Mouse (Mus musculus) MEL (cell line): ENCODE measurements around the gene Rxfp2. TPM values are rescaled to one million over a fixed set of nuclear protein-coding genes. Genes with fewer than 3 reads are reported as not detected.
A peak's percentile ranks its signal among the peaks of the same experiment; 100 is the strongest.

ENCODE experiments used
- DNase-seq: peaks from one replicate; pipeline ENCODE4 v3.0.0; 2011; ENCODE audit warnings: low read depth, low spot score
- H3K27ac ChIP-seq: 2 replicates; pipeline ENCODE4 v1.5.1; 2012; ENCODE audit warnings: low read depth, mild to moderate bottlenecking, control low read depth, low read length, moderate library complexity; ENCODE audit not compliant: control insufficient read depth
- H3K27me3 ChIP-seq, 2 experiments: fragments of 150-350 bp in 1 of 2; sonication (generic) in 1 of 2; 2 replicates each; pipeline ENCODE4 v1.6.1; 2012; ENCODE audit warnings: low read length in 2 of 2, mild to moderate bottlenecking in 2 of 2, improper control_type of control experiment in 1 of 2, moderate library complexity in 1 of 2; ENCODE audit not compliant: insufficient read depth in 2 of 2, control insufficient read depth in 1 of 2
- H3K36me3 ChIP-seq, 2 experiments: 2 replicates each; pipeline ENCODE4 v1.6.1; 2012 to 2014; ENCODE audit warnings: low read length in 2 of 2, improper control_type of control experiment in 1 of 2, inconsistent platforms in 1 of 2, mild to moderate bottlenecking in 1 of 2; ENCODE audit not compliant: insufficient read depth in 2 of 2, control insufficient read depth in 1 of 2
- H3K4me1 ChIP-seq, 2 experiments: fragments of 150-350 bp in 1 of 2; sonication (generic) in 1 of 2; 2 replicates each; pipeline ENCODE4 v1.6.1; 2012; ENCODE audit warnings: low read length in 2 of 2, improper control_type of control experiment in 1 of 2, mild to moderate bottlenecking in 1 of 2; ENCODE audit not compliant: insufficient read depth in 2 of 2, control insufficient read depth in 1 of 2
- H3K4me3 ChIP-seq, 2 experiments: fragments of 150-350 bp in 1 of 2; sonication (generic) in 1 of 2; 2 replicates each; pipeline ENCODE4 v1.5.1; 2012; ENCODE audit warnings: low read depth in 2 of 2, low read length in 2 of 2, mild to moderate bottlenecking in 2 of 2, moderate library complexity in 2 of 2, control low read depth in 1 of 2, improper control_type of control experiment in 1 of 2; ENCODE audit not compliant: control insufficient read depth in 1 of 2, insufficient read depth in 1 of 2
- H3K79me2 ChIP-seq: 2 replicates; pipeline ENCODE4 v1.6.1; 2012; ENCODE audit warnings: mild to moderate bottlenecking, low read length, moderate library complexity; ENCODE audit not compliant: control insufficient read depth, poor library complexity, insufficient read depth
- H3K9ac ChIP-seq: 2 replicates; pipeline ENCODE4 v1.6.1; 2012; ENCODE audit warnings: low read depth, mild to moderate bottlenecking, control low read depth, low read length, moderate library complexity; ENCODE audit not compliant: control insufficient read depth, poor library complexity, severe bottlenecking
- H3K9me3 ChIP-seq: fragments of 150-350 bp; sonication (generic); replicated peaks from 2 replicates; pipeline ENCODE4 v1.6.1; 2012; ENCODE audit warnings: mild to moderate bottlenecking, low read length, improper control_type of control experiment, moderate library complexity; ENCODE audit not compliant: insufficient read depth
- CHD1 ChIP-seq: IDR thresholded peaks from 2 replicates; pipeline ENCODE4 v1.6.1; 2012; ENCODE audit warnings: low read depth, mild to moderate bottlenecking, inconsistent platforms, low read length, improper control_type of control experiment
- CHD2 ChIP-seq: IDR thresholded peaks from 2 replicates; pipeline ENCODE4 v1.6.1; 2011; ENCODE audit warnings: low read length, improper control_type of control experiment
- CTCF ChIP-seq, 3 experiments: IDR thresholded peaks in 2 of 3; conservative IDR thresholded peaks in 1 of 3; 2 replicates each; pipeline ENCODE4 v1.5.1; 2011 to 2012; ENCODE audit warnings: low read length in 3 of 3, low read depth in 2 of 3, mild to moderate bottlenecking in 2 of 3, improper control_type of control experiment in 1 of 3, inconsistent platforms in 1 of 3, mixed read lengths in 1 of 3, moderate library complexity in 1 of 3; ENCODE audit not compliant: control insufficient read depth in 1 of 3, insufficient read depth in 1 of 3, poor library complexity in 1 of 3, severe bottlenecking in 1 of 3
- E2F4 ChIP-seq: IDR thresholded peaks from 2 replicates; pipeline ENCODE4 v1.6.1; 2011; ENCODE audit warnings: low read depth, low read length, improper control_type of control experiment, borderline replicate concordance
- GABPA ChIP-seq: IDR thresholded peaks from 2 replicates; pipeline ENCODE4 v1.6.1; 2012; ENCODE audit warnings: low read depth, mild to moderate bottlenecking, inconsistent platforms, low read length, improper control_type of control experiment, moderate library complexity
- HCFC1 ChIP-seq: IDR thresholded peaks from 2 replicates; pipeline ENCODE4 v1.6.1; 2012; ENCODE audit warnings: low read depth, mild to moderate bottlenecking, inconsistent platforms, low read length, improper control_type of control experiment, moderate library complexity
- KAT2A ChIP-seq: conservative IDR thresholded peaks from 2 replicates; pipeline ENCODE4 v1.6.1; 2012; ENCODE audit warnings: low read depth, low read length, improper control_type of control experiment, inconsistent platforms
- MAFK ChIP-seq: IDR thresholded peaks from 2 replicates; pipeline ENCODE4 v1.6.1; 2011; ENCODE audit warnings: low read depth, mild to moderate bottlenecking, low read length, improper control_type of control experiment, borderline replicate concordance
- MAZ ChIP-seq: IDR thresholded peaks from 2 replicates; pipeline ENCODE4 v1.6.1; 2012; ENCODE audit warnings: low read depth, mild to moderate bottlenecking, inconsistent platforms, low read length, improper control_type of control experiment
- MXI1 ChIP-seq: IDR thresholded peaks from 2 replicates; pipeline ENCODE4 v1.6.1; 2011; ENCODE audit warnings: mild to moderate bottlenecking, low read depth, low read length, improper control_type of control experiment
- MYC ChIP-seq: IDR thresholded peaks from 2 replicates; pipeline ENCODE4 v1.6.1; 2011; ENCODE audit warnings: low read depth, mild to moderate bottlenecking, low read length, improper control_type of control experiment, moderate library complexity
- NELFE ChIP-seq: IDR thresholded peaks from 2 replicates; pipeline ENCODE4 v1.6.1; 2011; ENCODE audit warnings: low read depth, low read length, improper control_type of control experiment
- POLR2A ChIP-seq, 2 experiments: IDR thresholded peaks; 2 replicates each; pipeline ENCODE4 v1.6.1; 2011 to 2012; ENCODE audit warnings: low read length in 2 of 2, mild to moderate bottlenecking in 2 of 2, control low read depth in 1 of 2, improper control_type of control experiment in 1 of 2, low read depth in 1 of 2, moderate library complexity in 1 of 2; ENCODE audit not compliant: control insufficient read depth in 1 of 2, insufficient read depth in 1 of 2, poor library complexity in 1 of 2
- POLR2AphosphoS2 ChIP-seq: IDR thresholded peaks from 2 replicates; pipeline ENCODE4 v1.6.1; 2011; ENCODE audit warnings: low read length, improper control_type of control experiment
- POLR2AphosphoS5 ChIP-seq: IDR thresholded peaks from 2 replicates; pipeline ENCODE4 v1.6.1; 2012; ENCODE audit warnings: low read depth, borderline replicate concordance, mild to moderate bottlenecking, inconsistent platforms, low read length, moderate library complexity, mixed read lengths
- RAD21 ChIP-seq: IDR thresholded peaks from 2 replicates; pipeline ENCODE4 v1.6.1; 2011; ENCODE audit warnings: mild to moderate bottlenecking, low read depth, low read length, improper control_type of control experiment
- SMC3 ChIP-seq: IDR thresholded peaks from 2 replicates; pipeline ENCODE4 v1.6.1; 2011; ENCODE audit warnings: low read depth, low read length, improper control_type of control experiment
- USF1 ChIP-seq: IDR thresholded peaks from 2 replicates; pipeline ENCODE4 v1.6.1; 2014; ENCODE audit warnings: low read depth, mild to moderate bottlenecking, inconsistent platforms, low read length, improper control_type of control experiment, moderate library complexity
- ZC3H11A ChIP-seq: IDR thresholded peaks from 2 replicates; pipeline ENCODE4 v1.6.1; 2012; ENCODE audit warnings: low read depth, mild to moderate bottlenecking, inconsistent platforms, low read length, improper control_type of control experiment
- ZKSCAN1 ChIP-seq: IDR thresholded peaks from 2 replicates; pipeline ENCODE4 v1.6.1; 2012; ENCODE audit warnings: low read depth, mild to moderate bottlenecking, inconsistent platforms, low read length, improper control_type of control experiment, moderate library complexity
- ZMIZ1 ChIP-seq: IDR thresholded peaks from 2 replicates; pipeline ENCODE4 v1.6.1; 2012; ENCODE audit warnings: low read depth, mild to moderate bottlenecking, inconsistent platforms, low read length, improper control_type of control experiment, moderate library complexity
- ZNF384 ChIP-seq: IDR thresholded peaks from 2 replicates; pipeline ENCODE4 v1.6.1; 2012; ENCODE audit warnings: low read depth, mild to moderate bottlenecking, inconsistent platforms, low read length, improper control_type of control experiment
- polyA plus RNA-seq, 2 experiments: library from polyadenylated mRNA; stranded (reverse) in 1 of 2; unstranded in 1 of 2; fragments of >175 nt in 1 of 2; fragments of >200 nt in 1 of 2; gene quantifications; 2 replicates each; pipeline versions ENCODE4 v1.2.1 to v1.2.4; 2012; ENCODE audit warnings: low replicate concordance in 2 of 2, low read depth in 1 of 2; ENCODE audit not compliant: insufficient read length in 2 of 2, insufficient read depth in 1 of 2, missing spikeins in 1 of 2
- total RNA-seq: library from RNA; depleted of rRNA; stranded (reverse); fragments of 300-350 nt; gene quantifications from 2 replicates; pipeline ENCODE4 v1.2.3, GENCODE M21; 2012

Gene Rxfp2
- total and polyA plus RNA-seq, 3 experiments = not detected

DNA sequence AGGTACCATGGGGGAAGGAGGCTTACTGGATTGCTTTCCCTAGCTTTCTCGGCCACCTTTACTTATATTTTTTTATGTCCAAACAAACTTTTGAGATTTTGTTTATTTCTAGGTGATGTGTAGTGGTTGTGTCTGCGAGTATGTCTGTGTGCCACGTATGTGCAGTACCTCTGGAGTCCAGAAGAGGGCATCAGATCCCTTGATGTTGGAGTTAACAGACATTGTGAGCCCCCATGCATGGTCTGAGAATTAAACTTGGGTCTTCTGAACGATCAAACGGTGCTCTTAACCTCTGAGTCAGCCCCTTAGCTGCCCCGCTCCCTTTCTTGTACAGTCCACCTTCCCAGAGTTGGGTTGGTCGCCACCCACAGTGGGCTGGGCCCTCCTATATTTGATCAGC is 95.5 kb downstream of the Rxfp2 start:
- Histone ChIP-seq H3K9ac (no peak overlapping the region), H3K27me3 (no peaks in the 10 kb centered on the region), H3K27ac (no peak overlapping the region), H3K79me2 (no peaks in the 10 kb centered on the region), H3K9me3 (no peaks in the 10 kb centered on the region), H3K4me1 (peaks cover under 1 to 9% of the 10 kb centered on the region in 2 experiments; a peak in 3 of 4 replicates), H3K4me3 (no peak overlapping the region), H3K36me3 (peaks cover 0 to 7% of the 10 kb centered on the region in 2 experiments; a peak in 2 of 4 replicates)
- TF ChIP-seq RAD21 = peak; percentile 82
- TF ChIP-seq MYC = no peak
- TF ChIP-seq ZNF384 = peak; percentile 16; the same call in 1 of the 2 replicates
- no peak for TF ChIP-seq KAT2A
- peak; percentile 78 for TF ChIP-seq ZC3H11A
- no peak for TF ChIP-seq NELFE
- TF ChIP-seq MAZ = 0 out of 2 replicates have a peak, but pooled peaks have one; percentile 49
- no peak for TF ChIP-seq POLR2AphosphoS5
- TF ChIP-seq ZKSCAN1 = no peak
- no peak for TF ChIP-seq POLR2AphosphoS2
- no peak for TF ChIP-seq CHD1
- TF ChIP-seq CTCF (IDR thresholded peaks at IDR 0.05 in 2 of 3, conservative IDR thresholded peaks at IDR 0.05 in 1 of 3; ENCODE audit: control insufficient read depth in 1 of 3, insufficient read depth in 1 of 3, low read depth in 2 of 3, low read length in 3 of 3, poor library complexity in 1 of 3, severe bottlenecking in 1 of 3) = peak; percentile 76 to 92 (median 87)
- no peak for TF ChIP-seq USF1
- TF ChIP-seq MAFK = no peak
- TF ChIP-seq SMC3 = peak; percentile 81
- peak; percentile 86 for DNase-seq

DNA sequence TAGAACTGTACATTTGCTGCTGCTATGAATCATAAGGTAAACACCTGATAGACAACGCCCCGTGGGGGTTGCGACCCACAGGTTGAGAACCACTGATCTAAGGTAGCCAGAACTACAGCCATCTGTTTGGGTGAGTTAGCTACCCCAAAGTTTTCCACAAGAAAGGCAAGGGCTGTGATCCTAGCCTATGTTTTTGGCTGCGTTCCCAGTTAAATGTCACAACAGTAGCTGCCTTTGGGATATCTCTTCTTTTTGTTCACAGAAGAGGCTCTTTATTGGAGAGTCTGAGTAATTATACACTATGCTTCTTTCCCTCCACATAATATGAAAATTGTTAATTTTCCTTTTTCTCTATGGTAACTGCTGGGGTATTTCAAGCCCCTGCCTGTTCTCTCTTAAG is 96.3 kb downstream of the Rxfp2 start:
- Histone ChIP-seq H3K36me3 (peaks cover 0 to 10% of the 10 kb centered on the region in 2 experiments; a peak in 2 of 4 replicates), H3K27me3 (no peaks in the 10 kb centered on the region), H3K79me2 (no peaks in the 10 kb centered on the region), H3K4me3 (peak overlapping the region; percentile 54 to 68; a peak in 3 of 4 replicates), H3K27ac (no peak overlapping the region; the same call in 1 of the 2 replicates), H3K4me1 (peaks cover 2 to 13% of the 10 kb centered on the region in 2 experiments; a peak in 3 of 4 replicates), H3K9ac (peak overlapping the region; percentile 50), H3K9me3 (no peaks in the 10 kb centered on the region)
- peak; percentile 53 for DNase-seq
- no peak for TF ChIP-seq ZKSCAN1
- no peak for TF ChIP-seq HCFC1
- TF ChIP-seq ZMIZ1 = no peak
- TF ChIP-seq MAZ = no peak
- TF ChIP-seq POLR2A (IDR thresholded peaks at IDR 0.05; ENCODE audit: control insufficient read depth in 1 of 2, insufficient read depth in 1 of 2, low read depth in 1 of 2, low read length in 2 of 2, poor library complexity in 1 of 2) = no peak
- TF ChIP-seq POLR2AphosphoS2 = no peak
- TF ChIP-seq NELFE = no peak
- no peak for TF ChIP-seq CHD2
- no peak for TF ChIP-seq MXI1
- no peak for TF ChIP-seq GABPA
- TF ChIP-seq E2F4 = no peak
